Mouse (Mus musculus) myocyte (in vitro differentiated cells): ENCODE results near the gene Dnah9.

Source experiments
- CEBPB ChIP-seq: IDR thresholded peaks from 2 replicates; pipeline ENCODE4 v1.6.1; 2011; ENCODE audit warnings: mild to moderate bottlenecking, moderate library complexity; ENCODE audit not compliant: poor library complexity, insufficient read depth, severe bottlenecking
- E2F4 ChIP-seq: IDR thresholded peaks from one replicate; pipeline ENCODE4 v1.6.1; 2011; ENCODE audit warnings: mild to moderate bottlenecking, control low read depth, moderate library complexity; ENCODE audit not compliant: insufficient read depth
- MYOD1 ChIP-seq, 3 experiments: IDR thresholded peaks; one replicate each; pipeline ENCODE4 v1.6.1; 2011; ENCODE audit warnings: control low read depth in 2 of 3, low read depth in 2 of 3, mild to moderate bottlenecking in 2 of 3, moderate library complexity in 1 of 3; ENCODE audit not compliant: insufficient read length in 2 of 3, control insufficient read depth in 1 of 3
- POLR2A ChIP-seq: IDR thresholded peaks from one replicate; pipeline ENCODE4 v1.6.1; 2011; ENCODE audit warnings: low read depth, mild to moderate bottlenecking, control low read depth, moderate library complexity; ENCODE audit not compliant: insufficient read length
- SRF ChIP-seq: IDR thresholded peaks from one replicate; pipeline ENCODE4 v1.6.1; 2011; ENCODE audit warnings: low read depth; ENCODE audit not compliant: control insufficient read depth, insufficient read length
- TCF12 ChIP-seq: IDR thresholded peaks from one replicate; pipeline ENCODE4 v1.6.1; 2011; ENCODE audit warnings: mild to moderate bottlenecking, control low read depth; ENCODE audit not compliant: poor library complexity, insufficient read depth, severe bottlenecking
- USF1 ChIP-seq: IDR thresholded peaks from one replicate; pipeline ENCODE4 v1.6.1; 2011; ENCODE audit warnings: low read depth, mild to moderate bottlenecking, control low read depth, moderate library complexity

- no peak for TF ChIP-seq POLR2A
- TF ChIP-seq SRF = no peak
- no peak for TF ChIP-seq E2F4
- no peak for TF ChIP-seq USF1
- TF ChIP-seq TCF12 = no peak
- no peak for TF ChIP-seq CEBPB
- no peak for TF ChIP-seq MYOD1 (IDR thresholded peaks at IDR 0.05; ENCODE audit: control insufficient read depth in 1 of 3, insufficient read length in 2 of 3, low read depth in 2 of 3)
These were observed 33.5 kb downstream of the Dnah9 start for GRCm38 (mm10) chr11:66134826-66135225.
